Mouse (Mus musculus) G1E (cell line): ENCODE data around the gene Asb7.

ENCODE experiments used
- GATA1 ChIP-seq: IDR thresholded peaks from 2 replicates; pipeline ENCODE4 v1.6.1; 2012; ENCODE audit warnings: borderline replicate concordance, low read length, inconsistent platforms, mixed read lengths
- TAL1 ChIP-seq: conservative IDR thresholded peaks from 2 replicates; pipeline ENCODE4 v1.6.1; 2012; ENCODE audit warnings: low read depth, low read length, inconsistent platforms, mixed read lengths

GRCm38 (mm10) chr7:66734993-66735392 lies 45.6 kb upstream of the Asb7 start:
- TF ChIP-seq GATA1 (no peak), TAL1 (no peak)
